Mouse (Mus musculus) intestine, postnatal 0 days (tissue): ENCODE measurements at regions not wholly inside any gene's neighbourhood (a gene's known extent, or its start where the extent isn't known, plus 50 kb on each side); places are given as distances from the start of the nearest gene placed in this dataset.

Experiments used
- ATAC-seq: fragments of 200-750 bp; cut with Nextera tagmentation; 2 replicates; pipeline ENCODE4 v1.8.0; 2017; ENCODE audit warnings: mild to moderate bottlenecking, moderate TSS enrichment, moderate library complexity
- H3K27ac ChIP-seq: fragments of 300-500 bp; sonication (generic); 2 replicates; pipeline ENCODE4 v1.5.1; 2014; ENCODE audit warnings: mild to moderate bottlenecking, low read depth, low read length, moderate library complexity
- H3K27me3 ChIP-seq: fragments of 300-500 bp; sonication (generic); replicated peaks from 2 replicates; pipeline ENCODE4 v1.6.1; 2014; ENCODE audit warnings: low read length, mixed read lengths; ENCODE audit not compliant: control insufficient read depth, insufficient read depth
- H3K36me3 ChIP-seq: fragments of 300-500 bp; sonication (generic); 2 replicates; pipeline ENCODE4 v1.6.1; 2014; ENCODE audit warnings: mild to moderate bottlenecking, moderate library complexity; ENCODE audit not compliant: control insufficient read depth, insufficient read depth
- H3K4me1 ChIP-seq: fragments of 300-500 bp; sonication (generic); replicated peaks from 2 replicates; pipeline ENCODE4 v1.6.1; 2014; ENCODE audit warnings: antibody characterized with exemption, low read length, mixed read lengths; ENCODE audit not compliant: control insufficient read depth, insufficient read depth
- H3K4me2 ChIP-seq: fragments of 300-500 bp; sonication (generic); replicated peaks from 2 replicates; pipeline ENCODE4 v1.6.1; 2014; ENCODE audit warnings: low read depth, mild to moderate bottlenecking, moderate library complexity
- H3K4me3 ChIP-seq: fragments of 300-500 bp; sonication (generic); 2 replicates; pipeline ENCODE4 v1.5.1; 2014; ENCODE audit warnings: low read depth, low read length
- H3K9ac ChIP-seq: fragments of 300-500 bp; sonication (generic); 2 replicates; pipeline ENCODE4 v1.6.1; 2014; ENCODE audit warnings: mild to moderate bottlenecking, low read depth, low read length
- H3K9me3 ChIP-seq: fragments of 300-500 bp; sonication (generic); 2 replicates; pipeline ENCODE4 v1.6.1; 2016; ENCODE audit warnings: mixed run types; ENCODE audit not compliant: control insufficient read depth
- CTCF ChIP-seq: sonication (generic); IDR thresholded peaks from 2 replicates; pipeline ENCODE4 v1.5.1; 2016; ENCODE audit warnings: low read depth, mild to moderate bottlenecking, control low read depth, antibody characterized with exemption, moderate library complexity
- WGBS: fragments of 180-500 bp; shearing (Covaris S2); extraction: QIAGEN DNeasy Blood & Tissue Kit; methylation state at CpG from one replicate; pipeline ENCODE4 v1.1.7; 2014; 5-methylcytosine and 5-hydroxymethylcytosine counted together

DNA sequence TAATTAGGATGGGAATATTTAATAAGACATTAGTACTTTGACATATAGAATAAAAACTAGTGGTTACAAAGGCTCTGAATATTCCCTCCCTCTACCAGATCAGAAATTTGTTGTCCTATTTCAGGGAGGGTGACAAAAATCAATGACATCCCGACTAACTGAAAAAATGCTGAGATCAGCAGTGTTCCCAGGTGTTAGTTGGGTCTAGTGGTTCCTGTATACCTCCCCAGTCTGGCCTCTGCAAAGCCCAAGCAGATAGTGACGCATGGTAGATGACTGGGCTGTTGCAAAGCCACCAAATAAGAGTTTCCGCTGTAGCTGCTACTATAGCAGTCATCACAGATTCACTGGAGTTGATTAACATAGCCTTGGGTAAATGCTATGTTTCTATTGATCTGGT lies 59.9 kb upstream of the Gm4791 start:
- no peaks in the 10 kb centered on the region for H3K9me3 ChIP-seq
- H3K4me1 ChIP-seq, result no peaks in the 10 kb centered on the region
- no peak for TF ChIP-seq CTCF
- no peaks in the 10 kb centered on the region for H3K36me3 ChIP-seq
- H3K9ac ChIP-seq, result no peak overlapping the region
- H3K27ac ChIP-seq, result no peak overlapping the region
- ATAC-seq, result no peak
- H3K27me3 ChIP-seq, result no peaks in the 10 kb centered on the region
- no peak overlapping the region for H3K4me2 ChIP-seq
- 77% methylated on average over 3 of the region's 3 CpGs for WGBS
- H3K4me3 ChIP-seq, result no peak overlapping the region

DNA sequence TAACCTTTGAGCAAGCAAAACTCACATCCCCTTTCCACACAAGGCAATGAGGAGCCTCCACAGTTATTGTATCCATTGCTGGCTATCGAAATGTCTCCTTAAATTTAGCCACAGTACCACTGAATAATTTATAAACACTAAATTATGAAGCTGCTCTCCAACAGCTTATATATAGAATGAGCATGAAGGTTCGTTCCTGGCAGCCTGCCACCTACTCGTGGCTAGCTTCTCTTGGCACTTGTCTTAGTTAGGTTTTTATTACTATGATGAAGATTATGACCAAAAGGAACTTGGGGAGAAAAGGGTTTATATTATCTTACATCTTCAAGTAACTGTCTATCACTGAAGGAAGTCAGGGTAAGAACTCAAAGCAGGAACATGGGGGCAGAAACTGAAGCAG lies 72.9 kb upstream of the Gm4791 start:
- no peaks in the 10 kb centered on the region for H3K36me3 ChIP-seq
- no peak for ATAC-seq
- H3K4me1 ChIP-seq, result no peaks in the 10 kb centered on the region
- H3K9me3 ChIP-seq, result no peaks in the 10 kb centered on the region
- TF ChIP-seq CTCF, result no peak
- no peak overlapping the region for H3K27ac ChIP-seq
- no peaks in the 10 kb centered on the region for H3K27me3 ChIP-seq
- no peak overlapping the region for H3K4me3 ChIP-seq
- no peak overlapping the region for H3K9ac ChIP-seq
- no peak overlapping the region for H3K4me2 ChIP-seq
- 62% methylated on average over 3 of the region's 3 CpGs for WGBS

DNA sequence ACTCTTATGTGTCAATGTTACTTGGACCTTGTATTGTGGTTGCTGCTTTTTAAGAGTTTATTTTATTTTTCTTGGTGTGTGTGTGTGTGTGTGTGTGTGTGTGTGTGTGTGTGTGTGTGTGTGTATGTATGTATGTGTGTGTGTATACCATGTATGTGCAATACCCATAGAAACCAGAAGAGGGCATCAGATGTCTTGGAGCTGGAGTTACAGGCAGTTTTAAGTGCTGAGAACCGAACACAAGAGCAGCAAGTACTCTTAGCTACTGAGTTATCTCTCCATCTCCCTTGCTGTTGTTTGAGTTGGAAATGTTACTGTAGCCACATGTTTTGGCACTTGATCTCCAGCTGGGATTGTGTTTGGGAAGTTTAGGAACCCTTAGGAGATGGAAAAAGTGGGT lies 78.5 kb upstream of the Gm4791 start:
- Histone ChIP-seq H3K27me3 (no peaks in the 10 kb centered on the region), H3K9me3 (no peaks in the 10 kb centered on the region), H3K27ac (no peak overlapping the region), H3K36me3 (no peaks in the 10 kb centered on the region), H3K4me2 (no peak overlapping the region), H3K9ac (no peak overlapping the region), H3K4me1 (no peaks in the 10 kb centered on the region), H3K4me3 (no peak overlapping the region)
- TF ChIP-seq CTCF, result no peak
- no peak for ATAC-seq
- 90% methylated on average over 1 of the region's 1 CpGs for WGBS

DNA sequence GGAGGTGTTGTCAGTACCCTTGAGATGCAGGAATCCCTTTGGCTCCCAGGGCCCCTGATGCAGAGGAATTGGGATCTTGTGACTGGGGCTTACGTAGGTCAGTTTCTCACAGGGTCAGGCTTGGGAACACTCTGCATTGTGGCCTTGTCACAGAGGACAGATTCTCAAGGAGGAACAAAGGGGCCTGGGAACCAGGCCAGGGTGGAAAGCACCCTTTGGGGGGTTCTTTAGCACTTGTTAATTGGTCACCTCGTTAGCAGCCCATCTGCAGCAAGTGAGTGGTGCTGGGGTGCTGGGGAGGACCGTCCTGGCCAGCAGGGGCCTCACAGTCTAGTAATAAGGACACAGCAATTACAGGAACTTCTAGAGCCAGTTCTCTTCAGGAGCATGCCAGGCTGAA lies 85.3 kb upstream of the Gm4791 start:
- no peaks in the 10 kb centered on the region for H3K9me3 ChIP-seq
- no peak for TF ChIP-seq CTCF
- no peak overlapping the region for H3K9ac ChIP-seq
- H3K27me3 ChIP-seq, result no peaks in the 10 kb centered on the region
- no peaks in the 10 kb centered on the region for H3K36me3 ChIP-seq
- ATAC-seq, result no peak
- no peak overlapping the region for H3K27ac ChIP-seq
- H3K4me2 ChIP-seq, result no peak overlapping the region
- 46% methylated on average over 3 of the region's 3 CpGs for WGBS
- H3K4me1 ChIP-seq, result no peaks in the 10 kb centered on the region
- H3K4me3 ChIP-seq, result no peak overlapping the region

DNA sequence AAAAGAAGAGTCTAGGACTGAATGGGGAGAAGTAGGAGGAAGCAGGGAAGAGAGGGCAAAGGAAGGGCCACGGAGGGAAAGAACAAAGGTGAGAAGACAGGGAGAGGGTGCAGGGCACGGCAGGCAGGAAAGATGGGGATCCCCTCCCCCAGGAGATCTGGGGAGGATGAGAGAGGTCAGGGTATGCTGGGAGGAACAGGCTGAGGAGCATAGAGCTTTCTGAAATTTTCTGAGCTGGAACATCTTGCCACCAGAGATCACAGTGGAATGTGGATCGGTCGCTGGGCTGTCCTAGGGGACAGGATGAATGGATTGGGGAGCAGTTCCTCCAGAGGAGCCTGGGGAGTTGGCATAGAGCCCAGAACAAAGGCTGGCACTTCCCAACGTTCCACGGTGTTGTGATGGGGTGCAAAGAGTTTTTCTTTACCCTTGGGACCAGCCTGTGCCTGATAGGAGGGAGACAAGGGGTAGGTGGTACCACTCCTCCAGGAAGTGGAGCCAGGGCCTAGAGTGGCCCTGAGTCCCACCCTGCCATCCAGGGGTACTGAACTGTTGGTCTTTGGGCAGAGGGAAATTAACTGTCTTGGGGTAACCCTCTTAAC lies 89.0 kb upstream of the Gm4791 start:
- H3K9ac ChIP-seq, result no peak overlapping the region
- no peak overlapping the region for H3K4me3 ChIP-seq
- no peaks in the 10 kb centered on the region for H3K9me3 ChIP-seq
- 32% methylated on average over 6 of the region's 6 CpGs for WGBS
- no peak overlapping the region for H3K4me2 ChIP-seq
- no peaks in the 10 kb centered on the region for H3K36me3 ChIP-seq
- no peaks in the 10 kb centered on the region for H3K27me3 ChIP-seq
- no peaks in the 10 kb centered on the region for H3K4me1 ChIP-seq
- no peak for TF ChIP-seq CTCF
- no peak overlapping the region for H3K27ac ChIP-seq
- no peak for ATAC-seq

DNA sequence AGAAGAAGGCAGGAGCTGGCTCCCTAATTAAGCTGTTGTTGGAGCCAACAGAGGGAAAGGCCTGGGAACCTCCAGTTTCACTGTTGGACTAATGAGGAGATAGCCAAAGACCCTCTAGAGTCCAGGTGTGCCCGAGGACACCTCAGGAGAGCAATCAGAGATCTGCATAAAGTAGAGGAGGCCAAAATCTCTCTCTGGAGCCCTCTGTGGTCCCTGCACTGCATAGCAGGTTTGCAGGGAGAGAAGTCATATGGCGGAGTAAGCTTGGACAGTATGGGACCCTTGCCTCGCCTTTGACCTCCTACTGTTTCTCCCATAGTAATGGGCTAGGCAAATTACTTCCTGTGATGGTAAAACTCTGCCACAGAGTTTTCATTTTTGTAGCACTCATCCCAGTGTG lies 93.5 kb upstream of the Gm4791 start:
- H3K36me3 ChIP-seq, result no peaks in the 10 kb centered on the region
- no peak overlapping the region for H3K9ac ChIP-seq
- ATAC-seq, result no peak
- no peaks in the 10 kb centered on the region for H3K9me3 ChIP-seq
- H3K4me1 ChIP-seq, result no peaks in the 10 kb centered on the region
- TF ChIP-seq CTCF, result no peak
- H3K27ac ChIP-seq, result no peak overlapping the region
- no peaks in the 10 kb centered on the region for H3K27me3 ChIP-seq
- no peak overlapping the region for H3K4me2 ChIP-seq
- no peak overlapping the region for H3K4me3 ChIP-seq
- WGBS, result 89% methylated on average over 3 of the region's 3 CpGs

DNA sequence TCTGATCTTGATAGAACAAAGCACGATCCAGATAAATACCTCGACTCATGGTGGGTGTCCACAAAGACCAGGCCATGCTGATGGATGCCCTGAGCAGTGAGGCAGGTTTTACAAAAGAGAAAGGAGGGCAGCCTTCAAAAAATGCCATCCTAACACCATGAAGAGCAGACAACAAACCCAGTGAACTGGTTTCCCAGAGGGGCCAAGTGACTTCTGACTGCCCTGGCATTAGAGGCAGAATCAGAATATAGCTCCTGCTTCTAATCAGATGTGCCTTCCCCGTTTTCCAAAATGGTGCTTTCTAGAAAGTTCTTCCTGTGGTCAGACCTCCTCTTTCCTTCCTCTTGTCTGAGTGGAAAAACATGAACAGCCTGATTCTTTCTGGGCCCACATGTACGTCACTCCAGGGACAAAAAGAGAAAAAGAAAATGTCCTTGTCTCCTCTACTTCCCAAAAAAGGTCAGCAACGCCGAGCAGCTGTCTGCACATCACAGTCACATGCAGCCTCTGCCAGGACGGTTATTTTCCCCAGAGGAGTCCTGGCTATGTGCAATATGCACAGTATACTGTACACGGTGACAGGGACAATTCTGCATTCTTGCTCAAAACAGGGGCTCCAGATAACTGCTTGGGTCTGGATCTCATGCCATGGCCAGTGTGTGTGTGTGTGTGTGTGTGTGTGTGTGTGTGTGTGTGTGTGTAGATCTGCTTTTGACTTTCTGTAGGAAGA lies 94.9 kb upstream of the Gm4791 start:
- Histone ChIP-seq H3K4me2 (no peak overlapping the region), H3K4me1 (no peaks in the 10 kb centered on the region), H3K36me3 (no peaks in the 10 kb centered on the region), H3K4me3 (no peak overlapping the region), H3K27me3 (no peaks in the 10 kb centered on the region), H3K9me3 (no peaks in the 10 kb centered on the region), H3K9ac (no peak overlapping the region), H3K27ac (no peak overlapping the region)
- ATAC-seq, result no peak
- no peak for TF ChIP-seq CTCF
- WGBS, result 62% methylated on average over 8 of the region's 8 CpGs
